Mouse (Mus musculus) right cerebral cortex, postnatal 10 days (tissue): Measurements from ENCODE around the gene Fam19a4.
"Not testable (repeated sequence)": the region's sequence is repeated elsewhere in the genome, so short reads cannot be mapped to it uniquely, and the experiment has no call there.

Source experiments
- DNase-seq, 2 experiments: peaks; one replicate each; pipeline ENCODE4 v3.0.0; 2021; ENCODE audit warnings: low spot score in 2 of 2

The Fam19a4 gene

DNA sequence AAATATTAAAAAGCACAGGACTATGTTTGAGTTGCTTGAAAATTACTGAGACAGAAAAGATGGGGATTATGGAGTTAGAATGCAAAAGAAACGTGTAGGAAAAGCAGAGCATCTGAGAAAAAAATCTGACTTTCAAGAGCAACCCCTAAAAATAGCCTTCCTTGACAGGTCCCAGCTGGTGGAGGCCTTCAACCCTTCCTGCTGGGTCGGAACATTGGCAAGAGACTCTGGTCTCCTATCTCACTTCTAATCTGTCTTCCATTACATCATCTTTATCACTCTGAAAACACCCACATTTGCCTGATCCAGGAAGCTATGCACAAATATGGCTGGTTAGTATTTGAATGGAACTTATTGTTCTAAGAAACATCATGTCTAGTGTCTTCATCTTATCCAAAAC, 115.4 kb downstream of the Fam19a4 start:
- DNase-seq: no peak

DNA sequence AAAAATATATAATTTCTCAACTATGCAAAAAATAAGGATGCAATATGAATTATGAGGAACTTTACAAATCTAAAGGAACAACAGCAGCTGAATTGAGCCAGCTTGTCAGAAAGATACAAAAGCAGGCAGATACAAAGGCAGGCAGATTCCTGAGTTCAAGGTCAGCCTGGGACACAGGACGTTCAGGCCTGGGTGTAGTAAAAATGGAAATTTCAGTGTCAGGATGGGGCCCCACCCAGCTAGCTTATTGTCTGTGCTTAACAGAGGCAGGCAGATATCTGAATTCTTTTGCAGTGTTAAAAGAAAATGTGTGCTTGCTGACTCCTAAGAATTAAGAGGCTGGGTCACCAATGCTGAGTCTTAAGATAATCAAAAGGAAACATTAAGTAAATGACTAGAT, 124.4 kb downstream of the Fam19a4 start:
- DNase-seq: no peak

DNA sequence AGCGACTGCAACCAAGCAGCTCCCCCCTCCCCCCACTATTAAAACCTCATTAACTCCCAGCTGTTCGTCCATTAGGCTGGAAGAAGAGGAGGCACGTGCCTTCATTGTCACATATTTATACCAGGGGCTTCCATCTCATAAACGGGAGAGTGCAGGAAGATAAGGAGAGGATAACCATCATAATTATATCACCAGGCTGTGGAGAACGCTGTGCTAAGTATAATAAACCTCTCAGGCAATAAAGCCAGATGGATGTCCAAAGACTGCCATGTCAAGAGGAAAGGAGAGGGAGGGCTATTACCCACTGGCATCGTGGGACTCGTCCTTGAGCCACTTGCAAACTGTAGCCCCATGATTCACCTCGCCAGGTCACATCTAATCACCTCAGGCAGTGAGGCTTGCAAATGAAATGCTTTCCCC, 151.1 kb downstream of the Fam19a4 start:
- DNase-seq: no peak

DNA sequence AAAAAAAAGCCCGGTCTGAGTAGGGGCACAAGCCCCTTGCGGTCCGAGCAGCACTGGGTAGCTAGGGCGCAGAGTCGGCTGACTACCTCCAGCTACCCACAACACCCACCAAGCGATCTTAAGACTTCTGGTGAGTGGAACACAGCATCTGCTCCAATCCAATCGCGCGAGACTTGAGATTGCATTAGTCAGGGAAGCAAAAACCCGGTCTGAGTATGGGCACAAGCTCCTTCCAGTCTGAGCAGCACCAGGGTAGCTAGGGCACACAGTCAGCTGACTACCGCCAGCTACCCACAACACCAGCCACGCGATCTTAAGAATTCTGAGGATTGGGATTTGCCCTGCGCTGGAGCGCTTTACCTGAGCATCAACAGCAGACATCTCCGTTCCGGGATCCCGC, 183.1 kb downstream of the Fam19a4 start:
- DNase-seq: not testable (repeated sequence)

DNA sequence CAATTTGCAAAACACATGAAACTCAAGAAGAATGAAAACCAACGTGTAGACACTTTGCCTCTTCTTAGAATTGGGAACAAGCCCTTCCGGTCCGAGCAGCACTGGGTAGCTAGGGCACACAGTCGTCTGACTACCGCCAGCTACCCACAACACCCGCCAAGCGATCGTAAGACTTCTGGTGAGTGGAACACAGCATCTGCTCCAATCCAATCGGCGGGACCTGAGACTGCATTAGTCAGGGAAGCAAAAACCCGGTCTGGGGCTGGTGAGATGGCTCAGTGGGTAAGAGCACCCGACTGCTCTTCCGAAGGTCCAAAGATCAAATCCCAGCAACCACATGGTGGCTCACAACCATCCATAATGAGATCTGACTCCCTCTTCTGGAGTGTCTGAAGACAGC, 183.6 kb downstream of the Fam19a4 start:
- DNase-seq: not testable (repeated sequence)

DNA sequence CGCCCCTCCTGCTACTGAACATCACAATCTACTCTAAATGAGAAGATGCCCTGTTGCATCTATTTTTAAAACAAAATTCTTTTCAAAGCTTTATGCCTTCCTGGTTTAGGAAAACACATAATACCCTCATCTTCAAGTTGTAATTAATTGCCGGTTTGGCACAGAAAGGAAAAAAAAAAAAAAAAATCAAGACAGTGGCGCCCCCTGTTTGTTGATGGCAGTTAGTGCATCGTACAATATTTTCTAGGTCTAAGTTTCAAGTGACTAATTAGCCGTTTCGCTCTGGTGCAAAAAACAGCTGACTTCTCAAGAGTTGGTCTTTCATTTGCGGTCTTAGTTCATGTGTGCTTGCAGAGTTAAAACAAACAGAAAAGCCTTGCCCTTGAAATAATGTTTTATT, 207.1 kb downstream of the Fam19a4 start:
- no peak for DNase-seq

GRCm38 (mm10) chr6:96843944-96844343, 216.3 kb downstream of the Fam19a4 start:
- no peak for DNase-seq

DNA sequence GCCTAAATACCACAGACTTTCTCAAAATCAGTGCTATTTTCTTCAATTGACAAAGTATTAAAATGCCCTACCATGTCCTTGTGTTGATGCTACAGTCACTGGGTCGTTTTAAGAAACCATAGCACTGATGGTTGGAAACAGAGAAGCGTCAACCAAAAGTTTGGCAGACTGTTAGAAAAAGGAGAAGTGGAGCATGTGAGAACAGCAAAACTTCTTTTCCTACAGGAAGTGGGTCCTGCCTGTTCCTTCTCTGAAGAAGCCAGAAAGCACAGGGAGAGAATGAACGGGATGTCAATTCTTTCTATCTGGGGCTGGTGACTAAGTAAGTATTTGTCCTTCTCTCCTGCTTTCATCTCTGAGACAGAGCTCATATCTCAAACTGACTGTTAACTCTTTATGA, 219.6 kb downstream of the Fam19a4 start:
- no peak for DNase-seq

DNA sequence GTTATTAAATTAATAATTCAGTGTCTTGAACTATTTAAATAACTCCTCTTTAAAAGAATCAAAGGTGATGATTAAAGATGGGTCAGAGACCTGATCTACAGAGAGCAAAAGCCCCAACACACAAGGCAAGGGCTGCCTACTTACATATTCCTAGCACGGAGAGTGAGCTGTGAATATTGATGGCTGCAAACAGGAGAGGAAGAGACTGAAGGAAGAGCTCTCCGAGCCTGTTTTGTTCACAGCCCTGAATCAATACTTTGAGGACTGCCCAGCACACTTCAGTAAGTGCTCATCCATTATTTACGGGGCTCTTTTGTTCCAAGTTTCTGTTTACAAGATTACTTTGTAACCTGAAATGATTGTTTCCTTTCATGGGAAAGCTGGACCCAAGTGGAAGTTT, 233.6 kb downstream of the Fam19a4 start:
- DNase-seq: no peak

GRCm38 (mm10) chr6:96802981-96803380, 257.2 kb downstream of the Fam19a4 start:
- DNase-seq: no peak

DNA sequence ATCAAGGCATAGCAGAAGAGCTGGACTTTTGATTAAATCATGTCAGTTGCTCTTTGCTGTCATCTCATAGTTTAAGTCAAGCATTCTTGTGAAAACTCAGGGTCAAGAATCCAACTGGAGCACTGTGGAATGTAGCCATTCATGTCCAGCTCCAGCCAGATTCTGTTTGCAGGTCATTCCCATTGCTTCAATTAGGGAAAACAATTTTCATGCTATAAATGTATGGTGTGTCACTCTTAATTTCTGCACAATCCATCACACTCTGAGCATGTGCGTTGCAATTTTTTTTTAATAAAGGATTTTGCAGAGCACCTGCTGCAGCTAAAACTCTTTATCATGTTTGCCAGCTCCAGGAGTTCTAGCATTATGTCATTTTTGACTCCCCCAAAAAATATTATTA, 261.5 kb downstream of the Fam19a4 start:
- DNase-seq: no peak

- no peak for DNase-seq
Observed at GRCm38 (mm10) chr6:96797451-96797850, 262.8 kb downstream of the Fam19a4 start.
